Mouse (Mus musculus): ENCODE data around the gene Gdpd3. TPM values are rescaled to one million over a fixed set of nuclear protein-coding genes. Genes with fewer than 3 reads are reported as not detected.
"Not testable (repeated sequence)": the region's sequence is repeated elsewhere in the genome, so short reads cannot be mapped to it uniquely, and the experiment has no call there.

Gene Gdpd3
- polyA plus RNA-seq (2017; shearing (Covaris generic)), result 10 to 100 TPM; 13.9 to 17.4 TPM

DNA sequence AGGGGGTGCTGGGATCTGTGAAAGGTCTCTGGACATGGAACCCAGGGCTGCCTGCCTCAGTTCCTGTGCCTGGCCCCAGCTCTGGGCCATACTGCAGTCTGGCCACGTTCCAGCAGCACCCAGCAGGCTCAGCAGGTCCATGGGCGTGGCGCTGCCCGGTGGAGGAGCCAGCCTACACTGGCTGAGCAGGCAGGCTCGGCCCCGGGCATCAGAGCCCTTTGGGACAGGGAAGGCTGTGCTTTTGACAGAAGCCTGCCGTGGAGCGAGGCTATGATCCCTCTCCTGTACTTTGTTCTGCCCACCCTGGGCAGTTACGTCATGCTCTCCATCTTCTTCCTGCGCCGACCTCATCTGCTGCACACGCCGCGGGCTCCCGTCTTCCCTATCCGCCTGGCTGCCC is at the start of gene Gdpd3:
Gene Gdpd3 (plus strand): TSS at position 134 of the 400 bp plus-strand sequence.
- ATAC-seq, result no peak

DNA sequence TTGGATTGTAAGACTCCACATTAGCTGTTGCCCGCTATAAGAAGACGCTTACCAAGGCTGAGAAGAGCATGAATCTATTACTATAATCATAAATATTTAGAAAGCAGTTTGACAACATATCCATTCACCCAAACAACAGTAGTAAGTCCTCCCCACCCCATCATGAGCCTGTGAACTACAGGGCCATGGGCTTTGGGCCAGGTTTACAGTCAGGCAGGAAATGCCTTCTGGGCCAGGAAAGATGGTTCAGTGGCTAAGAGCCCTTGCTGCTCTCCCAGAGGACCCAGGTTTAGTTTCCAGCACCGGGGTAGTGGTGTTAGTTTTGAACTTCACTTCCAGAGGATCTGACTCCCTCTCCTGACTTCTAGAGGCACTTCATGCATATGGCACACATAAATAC is 48.6 kb upstream of the Gdpd3 start:
- ATAC-seq, result no peak

GRCm38 (mm10) chr7:126718787-126719337 is 47.3 kb upstream of the Gdpd3 start:
- no peak for ATAC-seq

DNA sequence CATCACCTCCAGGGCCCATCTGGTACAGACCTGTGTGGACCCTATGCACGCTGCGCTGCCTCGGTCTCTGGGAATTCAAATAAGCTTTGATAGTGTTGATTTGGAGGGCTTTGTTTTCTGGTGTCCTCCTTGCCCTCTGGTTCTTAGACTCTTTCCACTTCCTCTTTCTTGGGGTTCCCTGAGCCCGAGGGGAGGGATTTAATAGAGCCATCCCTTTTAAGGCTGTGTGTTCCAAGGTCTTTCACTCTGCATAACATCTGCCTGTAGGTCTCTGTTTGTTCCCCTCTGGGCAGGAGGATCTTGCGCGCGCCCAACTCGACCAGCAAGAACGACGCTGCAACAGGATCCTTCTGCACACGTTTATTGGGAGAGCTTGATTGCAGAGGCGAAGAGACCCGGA is 44.5 kb upstream of the Gdpd3 start:
- no peak for ATAC-seq

GRCm38 (mm10) chr7:126725077-126725476 is 41.1 kb upstream of the Gdpd3 start:
- no peak for ATAC-seq

GRCm38 (mm10) chr7:126725667-126726066 is 40.5 kb upstream of the Gdpd3 start:
- ATAC-seq, result no peak

DNA sequence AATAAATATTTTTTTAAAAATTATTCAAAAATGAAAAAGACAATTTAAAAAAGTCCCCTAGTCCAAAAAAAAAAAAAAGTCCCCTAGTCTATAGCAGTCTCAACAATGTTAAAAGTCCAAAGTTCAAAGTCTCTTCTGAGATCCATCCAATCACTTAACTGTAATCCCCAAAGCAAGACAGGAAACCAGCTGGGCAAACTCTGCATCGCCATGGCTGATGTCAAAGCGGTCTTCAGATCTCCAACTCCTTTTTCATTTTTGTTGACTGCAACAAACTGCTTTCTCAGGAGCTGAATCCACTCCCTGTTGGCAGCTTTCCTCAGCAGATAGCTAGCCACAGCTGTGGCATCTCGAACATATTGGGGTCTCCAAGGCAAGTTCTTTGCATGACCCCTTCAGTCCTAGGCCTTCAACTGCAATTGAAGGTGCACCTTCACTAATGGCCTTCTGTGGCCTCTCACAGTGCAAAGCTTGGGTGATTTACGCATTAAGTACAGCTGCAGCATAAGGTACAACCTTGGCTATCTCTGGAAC is 35.8 kb upstream of the Gdpd3 start:
- not testable (repeated sequence) for ATAC-seq

DNA sequence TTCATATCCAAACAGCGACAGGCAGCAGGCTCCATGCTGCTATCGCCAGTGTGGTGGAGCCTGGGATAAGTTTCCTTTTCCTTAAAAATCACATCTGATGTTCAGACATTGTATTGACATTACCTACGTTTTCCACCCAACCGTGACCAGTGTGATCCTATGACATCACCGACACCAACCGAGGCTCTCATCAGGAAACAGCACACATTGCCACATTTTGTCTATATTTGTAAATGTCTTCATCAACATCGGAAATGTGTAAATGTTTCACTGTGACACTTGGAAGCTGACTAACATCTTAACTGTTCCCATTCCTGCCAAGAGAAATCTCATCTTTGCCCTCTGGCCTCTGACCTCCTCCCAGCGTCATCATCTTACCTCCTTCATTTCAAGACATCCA is 30.0 kb upstream of the Gdpd3 start:
- ATAC-seq, result no peak

- ATAC-seq, result no peak
Measured at GRCm38 (mm10) chr7:126739551-126739950, 26.6 kb upstream of the Gdpd3 start.

DNA sequence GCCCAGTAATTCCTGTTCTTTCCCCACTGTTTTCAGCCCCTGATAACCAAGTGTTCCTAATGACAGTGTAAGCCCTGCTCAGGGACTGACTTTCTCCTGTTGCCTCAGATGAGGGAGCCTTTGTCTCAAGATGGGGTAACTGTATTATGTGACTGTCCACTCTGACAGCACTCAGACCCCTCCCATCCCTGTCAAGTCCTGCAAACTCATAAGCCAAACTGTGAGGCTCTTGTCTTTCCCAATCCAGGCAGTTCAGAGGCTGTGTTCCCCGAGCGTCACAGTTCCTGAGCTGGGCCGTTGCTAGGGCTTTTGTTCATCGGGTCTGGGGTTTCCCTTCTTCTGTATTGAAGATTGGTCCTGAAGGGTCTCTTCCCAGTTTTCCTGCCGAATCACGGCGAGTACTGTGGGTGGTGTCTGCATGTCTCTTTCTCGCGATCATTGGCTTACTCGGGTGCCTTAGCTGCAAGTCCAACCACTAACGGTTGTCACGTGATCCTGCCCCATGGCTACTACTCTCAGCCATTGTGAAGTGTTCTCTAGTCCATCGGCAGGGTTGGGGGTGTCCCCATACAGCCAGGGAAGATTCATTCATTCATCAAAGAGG is 25.9 kb upstream of the Gdpd3 start:
- ATAC-seq, result no peak

GRCm38 (mm10) chr7:126740977-126741376 is 25.2 kb upstream of the Gdpd3 start:
- no peak for ATAC-seq

GRCm38 (mm10) chr7:126741452-126741851 is 24.7 kb upstream of the Gdpd3 start:
- no peak for ATAC-seq

DNA sequence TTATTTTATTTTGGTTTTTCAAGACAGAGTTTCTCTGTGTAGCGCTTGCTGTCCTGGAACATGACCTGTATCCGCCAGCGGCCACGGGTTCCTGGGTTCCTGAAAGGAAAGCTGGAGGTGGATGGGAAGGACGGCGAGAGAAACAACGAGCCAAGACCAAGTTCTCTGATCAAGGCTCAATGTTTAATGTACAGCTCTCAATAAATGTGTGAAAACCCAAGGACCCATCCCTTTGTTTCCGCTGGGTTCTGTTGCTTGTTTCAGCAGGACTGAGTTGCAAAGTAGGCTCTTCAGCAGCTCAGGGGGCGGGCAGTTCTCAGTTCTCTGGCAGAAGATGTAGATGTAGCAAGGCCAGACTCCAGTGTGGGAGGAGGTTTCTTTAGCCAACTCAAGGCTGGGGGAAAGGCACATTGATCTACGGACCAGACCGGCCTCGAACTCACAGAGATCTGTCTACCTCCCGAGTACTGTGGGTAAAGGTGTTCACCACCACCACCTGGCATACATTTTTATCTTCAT is 24.1 kb upstream of the Gdpd3 start:
- ATAC-seq, result no peak

- ATAC-seq, result no peak
Measured at GRCm38 (mm10) chr7:126746066-126746465, 20.1 kb upstream of the Gdpd3 start.

DNA sequence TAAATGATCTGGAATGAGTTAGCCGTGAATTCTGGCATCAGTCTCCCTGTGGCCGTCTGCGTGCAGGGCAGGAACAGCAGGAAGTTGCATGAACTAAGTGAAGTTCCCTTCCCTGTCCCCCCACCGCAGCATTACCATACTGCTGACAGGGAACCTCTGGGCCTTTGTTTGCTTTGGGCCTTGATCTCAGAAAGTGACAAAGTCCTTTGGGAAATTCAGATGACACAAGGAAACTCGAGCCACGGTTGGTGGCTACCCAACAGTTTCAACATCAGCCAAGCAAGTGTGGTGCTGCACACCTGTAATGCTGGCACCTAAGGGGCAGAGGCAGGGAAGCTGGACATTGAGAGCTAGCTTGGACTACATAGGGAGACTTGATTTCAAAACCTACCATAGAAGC is 19.3 kb upstream of the Gdpd3 start:
- ATAC-seq, result no peak

GRCm38 (mm10) chr7:126748824-126749223 is 17.3 kb upstream of the Gdpd3 start:
- ATAC-seq, result no peak

DNA sequence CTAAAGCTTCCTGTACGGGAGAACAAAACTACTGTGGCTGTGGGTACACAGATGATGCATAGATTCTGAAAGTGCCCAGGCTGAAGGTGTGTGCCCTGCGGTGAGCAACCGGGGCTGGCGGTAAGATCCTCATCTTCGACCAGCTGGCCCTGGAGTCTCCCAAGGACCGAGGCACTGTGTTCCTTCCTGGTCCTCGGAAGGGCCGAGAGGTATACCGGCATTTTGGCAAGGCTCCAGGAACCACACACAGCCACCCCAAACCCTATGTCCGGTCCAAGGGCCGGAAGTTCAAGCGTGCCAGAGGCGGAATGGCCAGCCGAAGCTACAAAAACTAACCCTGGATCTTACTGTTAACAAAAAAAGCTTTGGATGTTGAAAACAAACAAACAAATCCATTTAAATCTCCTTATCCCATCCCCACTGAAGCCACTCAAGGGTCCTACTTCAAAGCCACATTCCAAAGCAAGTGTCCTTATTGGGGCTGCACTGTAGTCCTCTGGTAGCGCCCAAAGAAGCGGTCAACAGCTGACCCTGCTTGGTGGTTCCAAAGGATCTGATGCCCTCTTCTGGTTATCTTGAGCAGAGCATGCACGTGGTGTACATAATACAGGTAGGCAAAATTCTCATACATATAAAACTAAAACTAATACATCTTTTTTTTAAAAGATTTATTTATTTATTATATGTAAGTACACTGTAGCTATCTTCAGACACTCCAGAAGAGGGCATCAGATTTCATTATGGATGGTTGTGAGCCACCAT is 16.4 kb upstream of the Gdpd3 start:
- ATAC-seq, result no peak

DNA sequence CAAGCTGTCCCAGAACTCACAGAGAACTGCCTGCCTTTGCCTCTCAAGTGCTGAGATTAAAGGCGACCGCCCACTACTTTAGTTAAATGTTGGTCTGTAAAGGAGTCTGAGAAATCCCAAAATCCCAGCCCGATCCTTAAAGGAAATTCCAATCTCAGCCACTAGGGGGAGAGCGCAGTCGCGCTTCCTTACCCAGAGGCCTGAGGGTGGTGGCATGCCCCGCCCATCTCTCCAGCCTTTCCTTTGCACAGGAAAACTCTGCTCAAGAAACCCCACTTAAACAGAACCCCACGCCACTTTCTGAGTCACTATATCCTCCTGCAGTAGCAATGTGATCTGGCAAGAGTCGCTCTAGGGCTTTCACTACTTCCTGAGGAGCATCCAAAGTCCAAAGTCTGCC is 11.3 kb upstream of the Gdpd3 start:
- ATAC-seq, result peak; percentile 61

DNA sequence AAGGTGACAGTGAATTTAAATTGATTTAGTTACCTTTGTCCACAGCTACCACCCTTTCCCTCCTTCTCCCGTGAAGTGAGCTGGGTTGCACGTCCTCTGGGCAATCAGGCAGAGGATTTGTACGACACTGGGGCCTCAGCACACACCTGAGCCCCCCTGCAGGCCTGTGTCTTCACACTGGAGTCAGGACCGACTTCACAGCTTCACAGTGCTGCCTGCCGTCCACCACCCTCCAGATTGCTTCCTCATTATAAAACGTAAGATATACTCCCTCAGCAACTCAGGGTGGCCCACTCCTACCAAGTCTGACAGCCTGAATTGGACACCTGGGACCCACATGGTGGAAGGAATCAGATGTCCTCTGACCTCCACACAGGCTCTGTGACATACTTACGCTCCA is 7.6 kb upstream of the Gdpd3 start:
- no peak for ATAC-seq

DNA sequence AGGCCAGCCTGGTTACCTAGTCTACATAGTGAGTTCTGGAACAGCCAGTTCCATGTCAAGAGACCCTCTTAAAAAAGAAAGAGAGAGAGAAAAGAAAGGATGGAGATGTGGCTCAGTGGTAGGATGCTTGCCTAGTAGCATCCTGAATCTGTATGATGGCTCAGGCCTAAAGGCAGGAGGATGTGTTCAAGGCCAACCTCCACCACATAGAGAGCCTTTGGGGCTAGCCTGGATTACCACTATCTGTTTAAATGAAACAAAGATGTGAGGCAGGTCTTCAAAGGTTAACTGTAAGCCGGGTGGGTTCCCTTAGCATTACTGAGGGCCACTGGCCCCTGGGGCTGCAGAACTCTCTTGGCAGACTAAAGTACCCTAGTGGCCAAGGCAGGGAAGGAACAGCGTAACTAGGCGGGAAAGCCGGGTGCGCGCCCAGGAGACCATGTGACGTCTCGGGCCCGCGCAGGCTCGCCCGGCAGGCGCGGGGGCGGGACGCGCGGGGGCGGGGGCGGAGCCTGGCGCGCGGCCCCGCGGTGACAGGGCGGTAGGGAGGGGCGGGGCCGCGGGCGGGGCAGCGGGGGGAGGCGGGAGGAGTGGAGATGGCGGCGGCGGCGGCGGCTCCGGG is 7.0 kb upstream of the Gdpd3 start, which contains the start of gene Mapk3:
Gene Mapk3 (plus strand): TSS at position 552 of the 622 bp plus-strand sequence.
- peak; percentile 93 for ATAC-seq

GRCm38 (mm10) chr7:126759672-126760390 is 6.3 kb upstream of the Gdpd3 start:
- ATAC-seq, result no peak

GRCm38 (mm10) chr7:126760391-126760802 is 5.7 kb upstream of the Gdpd3 start:
- no peak for ATAC-seq
